Mouse (Mus musculus) intestine, embryonic 14.5 days (tissue): ENCODE results near the gene Fam186b. TPM values are rescaled to one million over a fixed set of nuclear protein-coding genes. Genes with fewer than 3 reads are reported as not detected.

Source experiments
- ATAC-seq: fragments of 200-750 bp; cut with Nextera tagmentation; replicated peaks from 2 replicates; pipeline ENCODE4 v1.8.0; 2017; ENCODE audit warnings: low read depth, moderate number of reproducible peaks, moderate TSS enrichment, moderate library complexity; ENCODE audit not compliant: low FRiP score, low TSS enrichment
- DNase-seq: peaks from one replicate; pipeline ENCODE4 v3.0.0-alpha.2; 2018; ENCODE audit warnings: low spot score
- H3K27ac ChIP-seq: fragments of 300-500 bp; sonication (generic); 2 replicates; pipeline ENCODE4 v1.5.1; 2014; ENCODE audit warnings: low read depth, mild to moderate bottlenecking, control low read depth
- H3K27me3 ChIP-seq: fragments of 300-500 bp; sonication (generic); replicated peaks from 2 replicates; pipeline ENCODE4 v1.6.1; 2014; ENCODE audit warnings: low read length, control low read depth; ENCODE audit not compliant: control insufficient read depth, insufficient read depth
- H3K36me3 ChIP-seq: fragments of 300-500 bp; sonication (generic); 2 replicates; pipeline ENCODE4 v1.6.1; 2014; ENCODE audit warnings: low read length, control low read depth; ENCODE audit not compliant: control insufficient read depth, insufficient read depth
- H3K4me1 ChIP-seq: fragments of 300-500 bp; sonication (generic); replicated peaks from 2 replicates; pipeline ENCODE4 v1.6.1; 2014; ENCODE audit warnings: low read length, control low read depth, mixed read lengths; ENCODE audit not compliant: control insufficient read depth, insufficient read depth
- H3K4me2 ChIP-seq: fragments of 300-500 bp; sonication (generic); 2 replicates; pipeline ENCODE4 v1.6.1; 2014; ENCODE audit warnings: low read length
- H3K4me3 ChIP-seq: fragments of 300-500 bp; sonication (generic); 2 replicates; pipeline ENCODE4 v1.5.1; 2014; ENCODE audit warnings: low read depth, low read length, control low read depth, mixed read lengths
- H3K9ac ChIP-seq: fragments of 300-500 bp; sonication (generic); 2 replicates; pipeline ENCODE4 v1.6.1; 2014; ENCODE audit warnings: mild to moderate bottlenecking, low read length
- H3K9me3 ChIP-seq: fragments of 300-500 bp; sonication (generic); 2 replicates; pipeline ENCODE4 v1.6.1; 2016; ENCODE audit warnings: low read length, control low read depth; ENCODE audit not compliant: control insufficient read depth
- WGBS: fragments of 180-500 bp; shearing (Covaris S2); extraction: QIAGEN DNeasy Blood & Tissue Kit; methylation state at CpG from one replicate; pipeline ENCODE4 v1.1.7; 2014; 5-methylcytosine and 5-hydroxymethylcytosine counted together
- polyA plus RNA-seq: library from polyadenylated mRNA; unstranded; fragments of >200 nt; fragmentation: Nextera tagmentation; extraction: Ambion mirVana; gene quantifications from 2 replicates; pipeline ENCODE4 v1.2.1, GENCODE M21; 2014

The Fam186b gene
- polyA plus RNA-seq, 1 experiment from 2014 or later, result 0.11 TPM

DNA sequence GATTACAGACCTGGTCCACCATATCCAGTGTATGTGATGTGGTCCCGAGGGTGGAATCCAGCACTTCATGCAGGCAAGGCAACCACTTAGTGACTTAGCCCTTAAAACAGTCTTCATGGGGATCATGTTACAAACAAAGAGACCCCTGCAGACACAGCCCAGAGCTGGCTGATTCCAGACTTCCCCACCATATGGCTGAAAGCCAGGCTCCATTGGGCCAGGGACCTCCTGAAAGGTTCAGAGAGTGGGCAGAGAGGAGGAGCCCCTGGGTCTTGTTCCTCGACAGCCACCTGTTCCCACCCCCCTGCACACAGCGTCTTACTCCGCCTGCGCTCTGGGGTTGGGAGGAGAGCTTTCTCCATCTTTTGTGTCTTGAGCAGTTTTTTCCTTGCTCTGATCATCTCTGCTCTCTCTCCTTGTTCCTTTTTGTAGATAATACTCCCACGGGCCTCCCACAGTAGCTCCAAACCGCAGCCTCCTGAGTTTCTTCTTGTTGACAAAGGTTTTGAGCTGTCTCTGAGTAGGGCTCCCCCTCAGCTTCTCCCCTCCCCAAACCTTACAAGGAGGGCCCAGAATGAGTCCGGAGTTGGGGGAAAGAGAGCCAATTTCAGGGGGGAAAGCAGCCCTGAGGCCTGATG, 74.3 kb downstream of the Fam186b start:
- H3K4me1 ChIP-seq, result peaks cover 19% of the 10 kb centered on the region
- H3K4me3 ChIP-seq, result no peak overlapping the region
- no peaks in the 10 kb centered on the region for H3K36me3 ChIP-seq
- DNase-seq (no peak), ATAC-seq (no peak)
- no peaks in the 10 kb centered on the region for H3K9me3 ChIP-seq
- no peak overlapping the region for H3K9ac ChIP-seq
- WGBS, result 6% methylated on average over 8 of the region's 8 CpGs
- H3K4me2 ChIP-seq, result no peak overlapping the region
- H3K27ac ChIP-seq, result no peak overlapping the region
- H3K27me3 ChIP-seq, result peaks cover 70% of the 10 kb centered on the region

Other genes starting within 250 kb of the Fam186b start
- gene Prph, start 240.7 kb downstream of the Fam186b start, polyA plus RNA-seq, result 54.4 and 56.3 TPM in 2 replicates
- gene Troap, start 221.3 kb downstream of the Fam186b start, polyA plus RNA-seq, result 25.4 and 27.7 TPM in 2 replicates
- gene C1ql4, start 208.1 kb downstream of the Fam186b start, polyA plus RNA-seq, result 0.16 TPM in 1 of 2 replicates, not detected in the other
- 16.3 and 20.2 TPM in 2 replicates for gene Dnajc22, start 202.7 kb downstream of the Fam186b start, polyA plus RNA-seq
- 38.4 and 41.4 TPM in 2 replicates for gene Spats2, start 170.0 kb downstream of the Fam186b start, polyA plus RNA-seq
- gene Kcnh3, start 71.0 kb downstream of the Fam186b start, polyA plus RNA-seq, result 0.39 and 0.51 TPM in 2 replicates
- 146 and 154 TPM in 2 replicates for gene Mcrs1, start 43.9 kb downstream of the Fam186b start, polyA plus RNA-seq
- 40.6 and 51.1 TPM in 2 replicates for gene Prpf40b, start 801 bp downstream of the Fam186b start, polyA plus RNA-seq
- gene Fmnl3, start 74.6 kb upstream of the Fam186b start, polyA plus RNA-seq, result 15.9 and 19.5 TPM in 2 replicates
- gene Tmbim6, start 97.0 kb upstream of the Fam186b start, polyA plus RNA-seq, result 368 and 370 TPM in 2 replicates
- 8.9 and 9.3 TPM in 2 replicates for gene Nckap5l, start 161.9 kb upstream of the Fam186b start, polyA plus RNA-seq
- gene Bcdin3d, start 178.8 kb upstream of the Fam186b start, polyA plus RNA-seq, result 12.4 and 13.7 TPM in 2 replicates
- gene Faim2, start 232.3 kb upstream of the Fam186b start, polyA plus RNA-seq, result 0.41 and 0.42 TPM in 2 replicates